In the genomic region with DNA sequence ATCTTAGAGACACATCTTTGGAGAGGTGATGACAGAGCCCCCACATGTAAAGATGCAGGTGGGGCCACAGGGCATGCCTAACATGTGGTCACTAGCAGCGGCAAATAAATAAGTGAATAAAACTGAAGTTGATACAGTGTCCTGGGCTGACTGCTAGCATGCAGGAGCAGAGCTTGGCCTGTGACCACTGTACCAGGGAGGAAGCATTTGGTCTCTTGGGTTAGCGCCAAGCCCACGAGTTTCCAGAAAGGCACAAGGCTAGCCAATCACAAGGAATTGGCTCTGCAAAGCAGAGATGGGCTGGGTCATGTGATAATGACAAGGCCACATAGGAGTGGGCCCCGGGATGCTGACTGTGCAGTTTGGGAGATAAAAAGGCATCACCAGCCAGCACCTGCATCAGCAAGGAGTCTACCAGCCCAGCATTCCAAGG, we compare ENCODE assay signal across 8 mouse cellular contexts. TPM values are rescaled to one million over a fixed set of nuclear protein-coding genes. Genes with fewer than 3 reads are reported as not detected.
DNase-seq lines count a peak whose midpoint lies in the region; ATAC-seq and TF ChIP-seq lines count a peak whose summit lies in the region.

No protein-coding gene starts in this region.

- no peak overlapping the region for H3K4me3 ChIP-seq in kidney, adult 2 months (ENCODE audit: insufficient read depth, low read depth, low read length)
- no peak overlapping the region for H3K4me3 ChIP-seq in hindbrain, embryonic 12.5 days

- H3K4me1 ChIP-seq in kidney, adult 2 months (ENCODE audit: control insufficient read depth, insufficient read depth, low read length) = no peaks in the 10 kb centered on the region
- H3K4me1 ChIP-seq in hindbrain, embryonic 12.5 days = no peaks in the 10 kb centered on the region

- no peak for TF ChIP-seq POLR2A in kidney, adult 2 months (IDR thresholded peaks at IDR 0.05; ENCODE audit: low read depth, low read length)

- no peak for TF ChIP-seq CTCF in kidney, adult 2 months (conservative IDR thresholded peaks at IDR 0.05; ENCODE audit: insufficient read depth, insufficient read length, low read depth, low read length)

- peak; percentile 78 for DNase-seq in left cerebral cortex, postnatal 4 days
- DNase-seq in left cerebral cortex, postnatal 36 days (ENCODE audit: low spot score in 2 of 2) = no peak
- DNase-seq in c-Kit-positive CD71-positive TER-119-positive erythroid progenitor cells, embryonic 14.5 days (ENCODE audit: low spot score) = peak; percentile 84
- peak; percentile 72 for DNase-seq in kidney, adult 2 months
- peak; percentile 66 for DNase-seq in ovary, postnatal 36 days (ENCODE audit: low spot score)
- no peak for DNase-seq in left cerebral cortex, adult 11 months (ENCODE audit: low spot score)
- DNase-seq in neural tube, embryonic 10.5 days (ENCODE audit: extremely low spot score, low spot score) = no peak

- no peaks in the 10 kb centered on the region for H3K36me3 ChIP-seq in kidney, adult 2 months (ENCODE audit: control insufficient read depth, insufficient read depth, low read length)
- H3K36me3 ChIP-seq in hindbrain, embryonic 12.5 days = no peaks in the 10 kb centered on the region

- no peaks in the 10 kb centered on the region for H3K9me3 ChIP-seq in hindbrain, embryonic 12.5 days (replicated peaks)

- no peak overlapping the region for H3K4me2 ChIP-seq in hindbrain, embryonic 12.5 days (replicated peaks)

- H3K27ac ChIP-seq in kidney, adult 2 months (ENCODE audit: insufficient read depth, low read depth, low read length) = no peak overlapping the region
- H3K27ac ChIP-seq in hindbrain, embryonic 12.5 days = no peak overlapping the region

- intact Hi-C loops in left cerebral cortex, postnatal 4 days (cut with DNase I) = no loop called here
- intact Hi-C loops in left cerebral cortex, postnatal 36 days (cut with DNase I) = no loop called here

- no peak overlapping the region for H3K9ac ChIP-seq in hindbrain, embryonic 12.5 days

- no peak for ATAC-seq in hindbrain, embryonic 12.5 days (ENCODE audit: low FRiP score)

- 41% methylated on average over 4 of the region's 4 CpGs for whole genome bisulfite sequencing in kidney, adult 2 months
- 79% methylated on average over 4 of the region's 4 CpGs for WGBS in hindbrain, embryonic 12.5 days

- H3K27me3 ChIP-seq in kidney, adult 2 months (replicated peaks; ENCODE audit: control insufficient read depth, insufficient read depth, low read length) = no peaks in the 10 kb centered on the region
- no peaks in the 10 kb centered on the region for H3K27me3 ChIP-seq in hindbrain, embryonic 12.5 days

RNA-seq across cellular contexts. Expression of a gene that starts 47.2 kb away (rescaled TPM):
- total RNA-seq in left cerebral cortex, postnatal 4 days (2021) = 10 to 100 TPM; 53.5 to 61.5 TPM
- 10 to 100 TPM; 38.5 to 43.6 TPM for total RNA-seq in left cerebral cortex, postnatal 36 days (2021)
- polyA plus RNA-seq in kidney, adult 2 months (2012; rRNA removed) = 9.4 and 9.9 TPM in 2 replicates
- polyA plus RNA-seq in hindbrain, embryonic 12.5 days (2016; fragmentation: Nextera tagmentation; extraction: Ambion mirVana) = 63.0 and 68.6 TPM in 2 replicates

RNA-seq across cellular contexts. Expression of a gene that starts 47.3 kb away (rescaled TPM):
- total RNA-seq in left cerebral cortex, postnatal 4 days (2021) = 100 to 1,000 TPM; 291 to 345 TPM
- 100 to 1,000 TPM; 122 to 123 TPM for total RNA-seq in left cerebral cortex, postnatal 36 days (2021)
- polyA plus RNA-seq in kidney, adult 2 months (2012; rRNA removed) = 33.6 and 48.1 TPM in 2 replicates
- polyA plus RNA-seq in hindbrain, embryonic 12.5 days (2016; fragmentation: Nextera tagmentation; extraction: Ambion mirVana) = 1,291 and 1,445 TPM in 2 replicates

Comparison
In these comparisons a context has a peak if more than half of its experiments do, and no peak if none do; other contexts are left out.
1. DNase-seq: peak in left cerebral cortex, postnatal 4 days (single experiment), c-Kit-positive CD71-positive TER-119-positive erythroid progenitor cells, embryonic 14.5 days (single experiment), kidney, adult 2 months (single experiment) and ovary, postnatal 36 days (single experiment); none in left cerebral cortex, postnatal 36 days (0 of 2), left cerebral cortex, adult 11 months (single experiment) and neural tube, embryonic 10.5 days (single experiment).